Mouse (Mus musculus) cerebellum, adult 11-12 months (tissue): ENCODE results near the gene Safb.

Experiments used
- DNase-seq: peaks from one replicate; pipeline ENCODE4 v3.0.0; 2022

Safb gene

DNA sequence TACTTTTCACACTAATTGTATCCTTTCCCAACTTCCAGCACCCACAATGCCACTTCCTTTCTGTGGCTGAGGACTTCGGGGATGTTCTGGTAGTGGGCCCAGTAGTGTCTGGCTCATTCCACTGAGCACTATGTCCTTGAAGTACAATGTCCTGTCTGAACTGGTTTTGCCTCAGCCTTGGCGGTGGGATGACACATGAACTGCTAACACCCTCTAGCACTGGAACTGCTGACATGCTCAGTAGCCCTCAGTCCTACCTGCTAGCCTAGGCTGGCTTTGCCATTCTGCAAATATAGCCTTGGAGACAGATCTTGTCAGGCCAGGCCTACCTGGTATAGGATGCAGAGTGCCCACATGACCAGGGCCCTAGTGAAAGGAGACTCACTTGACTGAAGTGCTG lies 22.8 kb upstream of the Safb start:
- no peak for DNase-seq

DNA sequence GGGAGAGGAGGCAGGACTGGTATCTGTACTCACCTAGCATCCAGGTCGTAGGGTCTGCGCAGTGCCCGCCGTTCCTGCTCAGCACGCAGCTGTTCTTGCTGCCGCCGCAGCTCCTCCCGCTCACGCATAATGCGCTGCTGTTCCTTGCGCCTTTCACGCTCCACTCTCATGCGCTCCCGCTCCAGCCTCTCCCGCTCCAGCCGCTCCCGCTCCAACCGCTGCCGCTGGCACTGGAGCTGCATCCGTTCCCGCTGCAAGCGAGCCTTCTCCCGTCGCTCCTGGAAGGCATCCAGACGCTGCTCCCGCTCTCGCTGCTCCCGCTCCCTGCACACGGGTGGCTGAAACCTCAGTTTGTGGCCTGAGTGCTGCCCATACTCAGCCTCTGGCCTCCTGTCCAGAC lies 18.3 kb upstream of the Safb start:
- DNase-seq: no peak

DNA sequence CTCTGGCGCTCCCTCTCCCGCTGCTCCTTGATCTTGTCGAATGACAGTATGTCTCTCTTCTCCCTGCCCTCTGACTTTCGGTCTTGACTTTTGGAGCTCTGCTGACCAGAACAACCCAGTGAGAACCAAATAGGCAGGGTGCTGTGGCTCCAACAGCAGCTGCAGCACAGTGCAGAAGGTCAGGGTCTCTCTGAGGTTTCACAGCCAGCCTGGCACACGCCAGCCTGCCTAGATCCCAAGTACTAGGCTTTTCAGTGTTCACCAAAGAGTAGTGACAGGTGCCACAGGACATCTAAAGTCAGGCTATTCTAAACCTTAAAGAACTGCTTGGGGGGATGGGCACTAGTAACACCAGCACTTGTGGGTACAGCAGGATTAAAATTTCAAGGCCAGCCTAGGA lies 17.7 kb upstream of the Safb start:
- DNase-seq: no peak

DNA sequence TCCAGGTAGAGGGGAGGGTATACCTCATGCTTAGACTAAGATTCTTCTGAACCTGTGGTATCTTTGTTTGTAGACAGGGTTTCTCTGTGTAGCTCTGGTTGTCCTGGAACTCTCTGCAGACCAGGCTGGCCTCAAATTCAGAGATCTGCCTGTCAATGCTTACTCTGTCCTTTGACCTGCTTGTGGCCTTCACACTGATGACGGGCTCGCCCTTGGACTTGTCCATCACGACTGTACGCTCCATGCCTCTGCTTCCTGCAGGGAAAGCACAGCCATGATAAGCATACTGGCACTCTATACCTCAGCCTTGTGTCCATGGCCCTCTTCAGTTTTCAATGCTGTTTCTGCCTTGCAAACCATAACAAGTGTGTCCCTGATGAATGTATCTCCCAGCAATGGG lies 17.3 kb upstream of the Safb start:
- DNase-seq: no peak

DNA sequence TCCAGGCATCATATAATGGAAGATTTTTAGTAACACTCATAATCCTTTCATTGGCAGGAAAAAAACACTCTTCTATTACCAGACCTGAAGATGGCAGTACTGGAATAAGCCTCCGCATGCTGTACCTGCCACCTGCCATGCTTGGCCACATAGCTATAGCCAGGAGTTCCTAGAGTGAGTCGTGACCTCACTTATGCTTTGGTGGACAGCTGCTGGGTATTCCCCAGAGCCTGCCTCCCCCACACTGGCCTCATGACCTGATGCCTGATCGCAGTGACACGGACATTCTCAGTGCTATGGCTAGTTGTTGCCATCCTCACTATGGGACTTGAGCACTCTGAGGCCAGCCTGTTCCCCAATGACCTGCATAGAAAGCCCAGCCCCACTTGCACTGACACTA lies 14.3 kb upstream of the Safb start:
- DNase-seq: peak; percentile 28

DNA sequence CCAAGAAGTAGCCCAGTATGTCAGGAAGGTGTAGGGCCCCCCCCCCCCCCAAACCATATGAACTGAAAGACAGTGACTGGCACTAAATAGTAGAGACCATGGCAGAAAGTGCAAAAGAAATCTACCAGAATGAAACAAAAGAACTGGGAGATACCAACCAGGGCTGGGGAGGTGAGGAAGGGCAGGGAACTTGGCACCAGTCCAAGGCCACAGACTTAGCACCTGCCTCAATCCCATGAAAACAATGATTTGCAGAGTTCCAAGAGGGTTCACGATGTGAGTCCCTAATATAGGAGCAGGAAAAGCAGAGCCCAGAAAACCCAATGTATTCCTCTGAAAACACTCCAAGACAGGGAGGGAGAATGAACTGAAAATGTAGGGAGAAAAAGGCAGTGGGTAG lies 12.5 kb upstream of the Safb start:
- DNase-seq: no peak

DNA sequence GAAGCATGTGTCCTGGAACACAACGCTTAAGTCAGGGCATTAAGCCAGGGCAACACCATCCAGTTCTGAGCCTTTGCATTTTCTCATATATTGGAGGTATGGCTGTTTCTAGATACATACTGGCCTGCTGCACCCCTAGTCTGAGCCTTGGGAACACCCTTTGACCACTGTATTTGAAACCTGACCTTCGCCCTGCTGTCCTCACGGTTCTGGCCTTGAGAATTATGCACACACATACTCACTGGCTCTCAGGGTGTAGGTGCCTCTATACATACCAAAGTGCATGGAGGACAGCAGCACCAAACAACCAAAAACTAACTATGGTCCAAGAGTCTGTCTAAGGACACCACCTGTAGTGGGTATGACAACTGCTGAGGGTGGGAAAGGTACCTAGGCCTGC lies 11.7 kb upstream of the Safb start:
- DNase-seq: no peak

DNA sequence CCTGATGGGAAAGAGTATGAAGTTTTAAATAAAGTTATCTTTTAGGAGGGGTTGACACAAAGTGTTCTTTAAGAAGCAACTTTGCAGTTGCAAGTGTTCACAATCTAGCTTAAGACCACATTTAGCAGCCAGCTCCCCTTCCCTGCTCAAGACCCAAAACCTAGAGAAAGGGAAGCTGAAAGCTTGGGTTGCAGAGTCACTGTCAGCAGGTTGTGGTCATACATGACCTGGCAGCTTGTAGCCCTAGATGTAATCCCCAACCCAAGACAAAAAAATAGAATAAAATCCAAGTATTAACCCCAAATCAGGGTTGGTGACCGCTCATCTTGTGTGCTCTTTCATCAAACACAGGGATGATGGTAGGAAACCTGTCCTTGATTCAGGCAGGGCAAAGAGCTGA lies 1.6 kb upstream of the Safb start:
- DNase-seq: no peak

DNA sequence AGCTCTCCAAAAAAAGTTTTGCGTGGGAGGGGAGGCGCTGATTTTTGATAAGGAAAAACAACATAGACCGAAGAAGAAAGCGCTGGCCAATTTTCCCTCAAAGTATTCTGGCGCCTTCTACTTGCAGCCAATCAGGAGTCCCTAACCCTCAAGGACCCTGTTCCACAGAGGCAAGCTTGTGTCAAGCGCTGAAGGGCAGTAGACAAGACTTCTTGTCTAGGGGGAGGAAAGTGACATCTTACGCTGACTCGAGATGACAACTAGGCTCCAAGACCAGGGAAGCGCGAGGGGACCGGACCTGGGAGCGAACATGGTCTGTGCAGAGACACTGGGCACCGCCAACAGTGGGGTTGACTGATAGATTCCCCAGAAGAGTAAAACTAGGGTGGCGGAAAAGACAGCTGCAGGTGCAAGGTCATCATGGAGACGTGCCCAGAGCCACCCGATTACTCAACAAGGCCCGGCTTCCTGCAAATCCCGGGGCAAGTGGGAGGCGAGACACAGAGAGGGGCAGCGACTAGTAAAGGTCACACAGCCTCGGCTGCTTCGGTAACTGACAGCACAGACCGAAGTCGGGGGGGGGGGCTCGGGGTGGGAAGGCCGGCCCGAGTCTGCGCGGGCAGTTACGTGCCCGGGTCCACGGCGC lies 891 bp upstream of the Safb start:
- peak; percentile 80 for DNase-seq

DNA sequence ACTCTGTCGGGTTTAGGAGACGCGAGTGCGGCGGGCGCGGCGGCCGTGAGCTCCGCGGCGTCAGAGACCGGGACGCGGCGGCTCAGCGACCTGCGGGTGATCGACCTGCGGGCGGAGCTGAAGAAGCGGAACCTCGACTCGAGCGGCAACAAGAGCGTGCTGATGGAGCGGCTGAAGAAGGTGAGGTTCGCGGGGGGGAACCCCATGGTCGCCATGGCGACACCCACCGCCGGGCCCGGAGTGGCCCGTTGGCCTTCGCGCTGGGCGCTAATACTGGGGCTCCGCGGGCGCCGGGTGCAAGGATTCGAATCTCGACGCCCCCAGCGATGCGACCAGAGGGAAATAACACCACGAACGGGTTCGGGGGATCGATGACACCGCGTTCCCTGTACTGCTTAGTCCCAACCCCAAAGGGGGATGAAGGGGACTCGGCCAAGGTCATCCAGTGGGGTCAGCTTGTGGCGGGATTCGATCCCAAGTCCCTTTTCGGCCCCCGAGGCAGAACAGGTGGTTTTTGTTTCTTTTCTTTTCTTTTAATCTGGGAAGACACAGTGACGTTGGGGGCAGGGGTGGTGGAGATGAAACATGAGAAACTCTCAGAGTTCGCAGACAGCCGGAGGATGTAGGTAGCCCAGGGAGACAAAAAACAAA lies 671 bp downstream of the Safb start:
- DNase-seq: no peak

DNA sequence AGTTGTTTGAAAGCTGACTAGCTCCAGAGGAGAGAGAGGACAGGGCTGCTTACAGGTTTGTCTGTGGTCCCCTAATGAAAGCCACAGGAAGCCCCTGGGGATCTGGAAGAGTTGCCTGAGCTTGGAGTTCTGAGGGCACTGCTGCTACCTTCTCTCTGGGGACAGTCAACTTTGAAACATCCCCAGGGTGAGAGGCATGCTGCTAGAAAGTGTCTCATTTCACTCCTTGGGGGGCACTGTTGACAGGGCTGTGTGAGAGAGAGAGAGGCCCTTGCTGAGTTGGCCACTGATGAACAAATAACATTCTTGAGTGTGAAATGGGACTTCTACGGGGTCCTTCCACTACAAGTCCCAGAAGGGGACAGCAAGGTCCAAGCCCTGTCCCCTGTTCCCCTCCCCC lies 3.1 kb downstream of the Safb start:
- no peak for DNase-seq

DNA sequence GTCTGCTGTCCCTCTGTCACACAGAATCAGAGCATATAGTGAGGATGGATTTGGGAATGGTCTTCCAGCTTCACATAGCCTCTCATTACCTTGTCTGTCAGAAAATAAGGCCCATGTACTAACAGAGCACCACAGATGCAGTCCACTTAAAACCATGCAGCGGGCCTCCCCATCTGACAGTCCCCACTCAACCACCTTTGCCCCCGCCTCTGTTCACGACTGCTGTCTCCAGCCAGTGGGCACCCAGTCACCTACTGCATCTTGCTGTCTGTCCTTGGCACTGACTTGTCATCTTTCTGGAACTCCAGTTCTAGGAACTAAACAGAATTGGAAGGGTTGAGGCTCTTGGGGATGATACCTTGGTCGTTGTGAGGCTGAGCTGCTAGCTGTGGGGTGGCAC lies 4.3 kb downstream of the Safb start:
- DNase-seq: no peak

DNA sequence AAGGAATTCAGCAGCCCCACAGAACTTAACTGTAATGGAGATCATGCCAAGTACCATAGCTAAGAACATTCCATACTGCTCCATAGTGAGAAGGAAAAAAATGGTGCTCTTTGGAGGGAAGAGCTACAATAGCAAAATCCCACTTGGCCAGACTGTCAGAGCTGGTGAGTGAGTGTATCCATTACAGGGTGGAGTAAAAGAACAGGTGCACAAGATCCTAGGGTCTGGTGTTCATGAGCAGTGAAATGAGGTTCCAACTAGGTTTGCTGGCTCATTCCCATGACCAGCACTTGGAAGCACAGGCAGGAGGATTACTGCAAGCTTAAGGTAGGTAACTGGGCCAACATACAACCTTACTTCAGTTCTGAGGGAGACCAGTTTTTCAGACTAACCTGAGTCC lies 7.9 kb downstream of the Safb start:
- no peak for DNase-seq

DNA sequence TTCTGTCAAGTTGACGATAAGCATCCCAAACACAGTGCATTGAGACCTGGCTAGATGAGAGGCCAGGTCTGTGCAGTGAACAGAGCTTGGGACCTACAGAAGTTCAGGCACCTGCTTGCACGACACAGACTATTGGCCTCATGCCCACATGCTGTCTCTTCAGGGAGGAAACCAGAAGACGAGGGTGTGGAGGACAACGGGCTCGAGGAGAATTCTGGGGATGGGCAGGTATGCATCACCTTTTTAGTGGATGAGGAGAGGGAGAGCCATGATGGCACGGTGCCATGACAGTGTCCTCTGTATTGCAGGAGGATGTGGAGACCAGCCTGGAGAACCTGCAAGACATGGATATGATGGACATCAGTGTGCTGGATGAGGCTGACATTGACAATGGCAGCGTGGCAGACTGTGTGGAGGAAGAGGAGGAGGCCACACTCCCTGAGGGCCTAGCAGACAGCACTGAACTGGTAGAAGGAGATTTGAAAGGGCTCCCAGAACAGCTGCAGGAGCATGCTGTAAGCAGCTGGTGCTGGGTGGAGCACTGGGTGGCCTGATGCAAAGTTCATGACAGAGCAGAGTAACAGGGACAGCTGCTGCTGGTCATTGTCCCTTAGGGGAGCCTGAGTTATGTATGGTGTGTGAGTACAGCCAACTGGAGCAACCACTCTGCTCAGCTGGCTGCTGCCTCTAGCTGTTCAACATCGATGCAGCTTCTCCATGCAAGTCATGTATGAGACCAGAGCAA lies 9.1 kb downstream of the Safb start:
- DNase-seq: peak; percentile 43

DNA sequence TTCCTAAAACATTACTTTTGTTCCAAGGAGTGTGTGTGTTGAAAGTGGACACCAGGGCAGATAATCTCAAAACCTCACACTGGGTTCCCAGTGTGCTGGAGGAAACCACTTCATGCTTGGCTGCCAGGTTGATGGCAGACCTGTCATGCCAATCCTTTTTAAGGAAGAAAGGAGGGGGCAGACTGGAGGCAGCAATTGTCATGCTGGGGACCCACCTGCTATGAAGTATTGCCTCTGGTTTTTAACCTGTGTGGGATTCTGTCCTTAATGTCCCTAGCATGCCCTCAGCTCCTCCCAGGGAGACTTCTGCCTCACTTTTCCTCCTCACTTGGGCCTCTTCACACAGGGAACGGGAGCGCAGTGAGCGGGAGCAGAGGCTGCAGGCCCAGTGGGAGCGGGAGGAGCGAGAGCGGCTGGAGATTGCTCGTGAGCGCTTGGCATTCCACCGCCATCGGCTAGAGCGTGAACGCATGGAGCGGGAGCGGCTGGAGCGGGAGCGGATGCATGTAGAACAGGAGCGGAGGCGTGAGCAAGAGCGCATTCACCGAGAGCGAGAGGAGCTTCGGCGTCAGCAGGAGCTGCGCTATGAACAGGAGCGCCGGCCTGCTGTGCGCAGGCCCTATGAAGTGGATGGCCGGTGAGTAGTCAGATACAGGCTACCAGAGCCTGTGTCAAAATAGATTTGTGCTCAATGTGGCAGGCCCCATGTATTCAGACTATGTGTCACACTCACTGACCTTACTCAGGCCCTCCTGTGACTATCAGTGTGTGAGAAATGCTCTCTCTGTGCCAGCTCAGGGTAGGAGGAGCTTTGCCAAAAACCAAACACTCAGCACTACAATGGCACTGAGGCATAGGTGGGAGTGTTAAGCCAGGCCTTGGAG lies 18.8 kb downstream of the Safb start:
- peak; percentile 57 for DNase-seq

DNA sequence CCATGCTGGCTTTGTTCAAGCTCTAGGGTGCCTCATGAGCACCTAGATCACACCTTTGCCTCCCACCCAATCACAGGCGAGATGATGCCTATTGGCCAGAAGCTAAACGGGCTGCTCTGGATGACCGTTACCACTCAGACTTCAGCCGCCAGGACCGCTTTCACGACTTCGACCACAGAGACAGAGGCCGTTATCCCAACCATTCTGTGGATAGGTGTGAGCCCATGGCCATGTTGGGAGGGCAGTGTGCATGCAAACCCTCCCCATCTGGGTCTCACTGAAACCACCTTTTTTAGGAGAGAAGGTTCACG lies 19.4 kb downstream of the Safb start:
- DNase-seq: no peak

DNA sequence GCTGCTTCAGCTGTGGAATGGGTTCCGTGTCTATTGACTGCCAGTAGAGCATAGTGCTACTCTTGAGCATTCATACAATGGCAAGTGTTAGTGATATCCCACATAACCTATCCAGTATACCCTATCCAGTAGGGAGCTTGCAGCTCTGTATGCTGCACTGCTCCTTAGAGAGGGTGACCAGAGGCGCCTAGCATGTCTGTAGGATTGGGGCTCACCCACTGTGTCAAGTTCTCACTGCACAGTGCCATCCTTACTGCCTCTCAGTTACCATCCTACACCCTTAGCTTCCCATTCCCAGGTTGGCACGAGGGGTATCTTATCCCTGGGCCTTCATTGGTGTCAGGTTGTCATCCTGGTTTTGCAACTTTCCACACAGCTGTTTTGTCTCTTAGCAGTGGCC lies 19.8 kb downstream of the Safb start:
- DNase-seq: no peak

DNA sequence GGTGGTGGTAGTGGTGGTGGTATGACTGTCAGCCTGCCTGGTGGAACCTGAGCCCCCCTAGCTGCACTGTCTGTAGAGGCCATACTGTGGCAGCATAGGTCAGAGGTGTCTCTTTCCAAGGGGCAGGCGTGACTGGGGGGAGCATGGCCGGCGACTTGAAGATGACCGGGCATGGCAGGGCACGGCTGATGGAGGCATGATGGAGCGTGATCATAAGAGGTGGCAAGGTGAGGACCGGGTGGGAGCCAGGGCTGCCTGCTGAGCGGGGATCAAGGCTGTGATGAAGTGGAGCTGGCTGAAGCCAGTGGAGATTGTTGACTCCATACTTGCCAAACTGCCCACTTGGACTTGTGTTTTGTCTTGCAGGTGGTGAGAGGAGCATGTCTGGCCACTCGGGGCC lies 20.8 kb downstream of the Safb start:
- no peak for DNase-seq

DNA sequence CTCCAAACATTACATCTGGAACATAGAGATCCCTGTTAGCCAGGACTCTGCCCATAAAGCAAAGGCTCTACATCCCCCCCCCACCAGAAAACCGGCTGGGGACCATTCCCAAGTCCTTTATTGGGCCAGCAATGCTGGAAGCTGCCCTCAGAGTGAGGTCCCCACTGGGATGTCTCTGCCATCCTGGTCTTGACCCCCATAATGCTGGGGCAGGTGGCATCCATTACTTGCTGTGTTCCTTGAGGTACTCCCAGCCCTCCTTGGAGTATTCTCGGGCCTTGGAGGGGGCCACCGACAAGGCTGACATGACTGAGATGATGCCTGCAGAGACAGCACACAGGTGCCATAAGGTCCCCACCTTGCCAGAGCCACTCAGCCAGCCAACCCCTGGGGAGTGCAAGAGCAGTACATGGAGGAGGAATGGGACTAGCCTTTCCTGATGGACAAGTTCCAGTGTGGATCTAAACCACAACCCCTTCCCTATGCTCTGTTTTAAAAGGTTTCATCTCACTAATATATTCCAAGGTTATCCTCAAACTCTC lies 23.0 kb downstream of the Safb start:
- peak; percentile 51 for DNase-seq

DNA sequence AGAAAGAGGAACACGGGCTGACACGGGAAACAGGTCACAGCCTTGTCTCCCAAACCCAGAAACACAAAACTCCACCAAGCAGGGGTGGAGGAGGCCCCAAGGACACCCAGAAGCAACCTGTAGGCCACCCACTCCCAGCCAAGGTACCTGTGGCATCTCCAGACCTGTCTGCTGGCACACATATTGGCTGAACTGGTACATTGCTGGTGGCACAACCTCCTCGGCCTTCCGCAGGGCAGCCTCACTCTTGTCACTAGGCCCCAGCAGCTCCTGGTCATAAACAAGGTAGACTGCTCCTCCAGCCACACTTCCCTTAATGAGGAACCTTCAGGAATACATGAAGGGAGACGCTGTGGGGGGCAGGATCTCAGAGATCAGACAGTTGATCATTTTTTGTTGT lies 24.1 kb downstream of the Safb start:
- peak; percentile 71 for DNase-seq

DNA sequence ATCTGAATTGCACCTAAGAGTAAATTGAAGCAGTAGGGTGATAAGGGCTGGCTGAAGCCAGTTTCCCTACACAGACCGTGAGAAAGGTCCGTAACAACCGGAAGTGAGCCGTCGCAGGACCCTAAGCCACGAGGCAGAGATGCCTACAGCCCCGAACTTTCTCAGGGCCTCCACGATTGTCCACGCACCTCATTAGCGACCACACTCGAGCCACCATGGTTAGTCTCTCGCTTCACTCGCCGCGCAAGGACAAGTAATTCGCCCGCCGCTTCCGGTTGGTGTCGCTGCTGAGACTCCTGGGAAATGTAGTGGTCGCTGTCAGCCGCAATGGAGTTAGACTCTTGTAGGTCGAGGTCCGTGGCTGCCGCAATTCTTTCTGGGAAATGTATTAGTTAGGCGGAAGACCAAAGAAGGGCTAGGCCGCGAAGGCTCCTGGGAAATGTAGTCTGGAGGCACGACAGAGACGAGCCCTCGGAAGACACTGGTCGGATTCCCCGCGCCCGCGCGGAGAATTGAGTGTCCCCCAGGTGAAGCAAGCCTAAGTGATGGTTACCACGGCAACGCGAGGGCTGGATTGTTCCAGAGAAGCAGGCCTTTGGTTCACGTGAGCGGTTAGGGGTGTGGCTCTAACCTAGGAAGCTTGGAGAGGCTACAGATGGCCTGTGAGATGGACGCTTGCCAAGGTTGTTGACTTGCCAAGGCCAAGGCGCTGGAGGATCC lies 25.0 kb downstream of the Safb start, which contains the start of gene 2410015M20Rik:
Gene 2410015M20Rik (minus strand): TSS at position 320 of the 720 bp plus-strand sequence.
- DNase-seq: peak; percentile 98

DNA sequence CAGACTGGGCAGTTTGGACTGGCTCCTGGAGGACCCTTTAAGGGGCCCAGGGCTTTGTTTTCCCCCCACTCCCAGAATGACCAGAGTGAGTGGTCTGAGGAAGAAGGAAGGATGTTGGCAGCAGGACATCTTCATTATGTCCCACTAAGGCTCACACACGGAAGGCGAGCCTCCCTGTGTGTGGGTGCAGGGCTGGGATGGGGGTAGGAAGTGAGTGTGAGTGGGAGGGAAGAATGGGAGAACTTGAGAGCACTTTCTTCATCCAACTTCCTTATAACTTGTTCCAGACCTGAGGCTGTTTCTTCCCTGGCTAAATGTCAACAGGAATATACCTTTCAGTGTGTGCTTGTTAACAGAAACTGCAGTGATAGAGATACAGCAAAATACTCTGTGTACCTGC lies 26.7 kb downstream of the Safb start:
- no peak for DNase-seq
